Mouse (Mus musculus): ENCODE measurements around the gene Immp2l. TPM values are rescaled to one million over a fixed set of nuclear protein-coding genes. Genes with fewer than 3 reads are reported as not detected.

Immp2l gene
- polyA plus RNA-seq, 1 experiment: 9.6 TPM

DNA sequence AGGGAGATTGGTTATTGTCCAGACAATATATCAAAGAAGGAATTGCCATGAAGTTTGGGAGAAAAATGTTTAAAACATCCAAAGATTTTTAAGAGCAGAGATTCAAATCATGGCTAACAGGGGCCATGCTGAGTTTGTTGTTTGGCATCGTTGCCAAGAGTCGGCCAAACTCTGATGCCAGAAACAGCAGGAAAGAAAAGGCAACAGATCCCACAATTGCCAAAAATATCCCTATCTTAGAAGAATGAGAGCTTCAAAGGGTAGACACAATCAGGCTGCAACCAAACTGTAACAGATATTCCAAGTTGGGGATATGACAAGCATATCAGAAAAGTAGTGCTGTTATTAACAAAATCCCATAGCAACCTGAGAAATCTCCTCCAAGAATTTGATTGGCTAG, 686.7 kb downstream of the Immp2l start:
- no peak overlapping the region for H3K4me2 ChIP-seq (ENCODE audit: low read depth)
- TF ChIP-seq MAX (IDR thresholded peaks at IDR 0.05; ENCODE audit: low read depth) (no peak), E2F4 (IDR thresholded peaks at IDR 0.05; ENCODE audit: insufficient read depth) (no peak), SRF (IDR thresholded peaks at IDR 0.05; ENCODE audit: control insufficient read depth, insufficient read length, low read depth) (no peak), REST (IDR thresholded peaks at IDR 0.05; ENCODE audit: insufficient read depth, insufficient read length) (no peak)
- no peak overlapping the region for H3ac ChIP-seq (ENCODE audit: control insufficient read depth, insufficient read length)
- H3K27me3 ChIP-seq (ENCODE audit: control insufficient read depth, insufficient read depth, insufficient read length): no peaks in the 10 kb centered on the region
- H3K79me2 ChIP-seq (ENCODE audit: control insufficient read depth, insufficient read depth): no peaks in the 10 kb centered on the region
- H3K4me3 ChIP-seq: no peak overlapping the region
- no peaks in the 10 kb centered on the region for H3K36me3 ChIP-seq (ENCODE audit: control insufficient read depth, insufficient read depth)

DNA sequence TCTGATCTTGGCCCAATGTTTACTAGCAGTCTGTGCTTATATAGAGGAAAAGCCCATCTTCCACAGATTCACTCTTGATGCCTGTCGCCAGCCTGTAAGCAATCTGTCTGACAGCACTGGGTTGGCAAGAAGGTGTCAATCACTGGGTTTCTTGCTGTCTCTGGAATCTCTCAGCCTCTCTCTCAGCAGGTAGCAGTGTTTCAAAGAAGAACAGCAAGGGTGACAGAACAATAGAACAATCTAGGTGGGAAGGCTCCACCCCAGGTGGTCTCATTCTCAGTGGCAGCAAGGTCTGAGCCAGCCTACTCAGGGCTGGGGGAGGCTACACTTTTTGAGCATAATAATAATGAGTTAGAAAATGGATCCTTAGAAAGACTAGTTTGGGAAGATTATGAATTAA, 693.1 kb downstream of the Immp2l start:
- TF ChIP-seq MYOD1 (IDR thresholded peaks at IDR 0.05; ENCODE audit: control insufficient read depth in 1 of 3, insufficient read length in 2 of 3, low read depth in 2 of 3): no peak
- Histone ChIP-seq H3K4me2 (ENCODE audit: low read depth) (no peak overlapping the region), H3K4me3 (no peak overlapping the region), H3ac (ENCODE audit: control insufficient read depth, insufficient read length) (no peak overlapping the region), H3K27me3 (ENCODE audit: control insufficient read depth, insufficient read depth, insufficient read length) (no peaks in the 10 kb centered on the region), H3K36me3 (ENCODE audit: control insufficient read depth, insufficient read depth) (no peaks in the 10 kb centered on the region), H3K79me2 (ENCODE audit: control insufficient read depth, insufficient read depth) (no peaks in the 10 kb centered on the region)

DNA sequence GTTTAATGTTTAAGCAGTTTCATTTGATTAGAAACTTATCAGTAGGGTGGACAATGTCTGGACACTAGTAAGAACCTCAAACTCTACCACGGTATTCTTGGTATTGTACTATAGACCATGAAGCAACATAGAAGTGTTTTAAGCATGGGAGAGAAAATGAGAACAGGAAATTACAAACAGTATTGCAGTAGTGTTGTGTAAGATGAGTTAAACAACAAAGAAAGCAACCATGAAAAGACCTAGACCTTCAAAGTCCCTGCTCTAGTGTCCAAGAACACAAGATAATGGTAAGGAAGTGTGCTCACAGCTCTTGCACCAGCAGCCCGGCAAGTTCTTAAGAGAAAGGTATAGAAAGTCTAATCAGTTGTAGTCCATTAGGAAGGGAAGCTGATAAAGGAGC, 700.7 kb downstream of the Immp2l start:
- Histone ChIP-seq H3ac (ENCODE audit: control insufficient read depth, insufficient read length) (no peak overlapping the region), H3K4me3 (no peak overlapping the region), H3K27me3 (ENCODE audit: control insufficient read depth, insufficient read depth, insufficient read length) (no peaks in the 10 kb centered on the region), H3K36me3 (ENCODE audit: control insufficient read depth, insufficient read depth) (no peaks in the 10 kb centered on the region), H3K79me2 (ENCODE audit: control insufficient read depth, insufficient read depth) (no peaks in the 10 kb centered on the region), H3K4me2 (ENCODE audit: low read depth) (no peak overlapping the region)
- no peak for TF ChIP-seq POLR2AphosphoS2 (IDR thresholded peaks at IDR 0.05; ENCODE audit: insufficient read length, low read depth)
- no peak for TF ChIP-seq TCF12 (IDR thresholded peaks at IDR 0.05; ENCODE audit: insufficient read depth, poor library complexity, severe bottlenecking)
- TF ChIP-seq CEBPB (IDR thresholded peaks at IDR 0.05; ENCODE audit: insufficient read depth, poor library complexity, severe bottlenecking): no peak
- TF ChIP-seq USF1 (IDR thresholded peaks at IDR 0.05; ENCODE audit: low read depth): no peak
- no peak for TF ChIP-seq SRF (IDR thresholded peaks at IDR 0.05; ENCODE audit: control insufficient read depth, insufficient read length, low read depth)
- TF ChIP-seq POLR2A (IDR thresholded peaks at IDR 0.05; ENCODE audit: insufficient read length, low read depth): no peak
- TF ChIP-seq TCF3 (IDR thresholded peaks at IDR 0.05; ENCODE audit: insufficient read length, low read depth): no peak
- no peak for TF ChIP-seq MAX (IDR thresholded peaks at IDR 0.05; ENCODE audit: low read depth)
- TF ChIP-seq MYOG (IDR thresholded peaks at IDR 0.05; ENCODE audit: control insufficient read depth in 1 of 3, insufficient read depth in 1 of 3, insufficient read length in 2 of 3, low read depth in 2 of 3): no peak
- TF ChIP-seq REST (IDR thresholded peaks at IDR 0.05; ENCODE audit: insufficient read depth, insufficient read length): no peak
- TF ChIP-seq MYOD1 (IDR thresholded peaks at IDR 0.05; ENCODE audit: control insufficient read depth in 1 of 3, insufficient read length in 2 of 3, low read depth in 2 of 3): no peak
- TF ChIP-seq E2F4 (IDR thresholded peaks at IDR 0.05; ENCODE audit: insufficient read depth): no peak

DNA sequence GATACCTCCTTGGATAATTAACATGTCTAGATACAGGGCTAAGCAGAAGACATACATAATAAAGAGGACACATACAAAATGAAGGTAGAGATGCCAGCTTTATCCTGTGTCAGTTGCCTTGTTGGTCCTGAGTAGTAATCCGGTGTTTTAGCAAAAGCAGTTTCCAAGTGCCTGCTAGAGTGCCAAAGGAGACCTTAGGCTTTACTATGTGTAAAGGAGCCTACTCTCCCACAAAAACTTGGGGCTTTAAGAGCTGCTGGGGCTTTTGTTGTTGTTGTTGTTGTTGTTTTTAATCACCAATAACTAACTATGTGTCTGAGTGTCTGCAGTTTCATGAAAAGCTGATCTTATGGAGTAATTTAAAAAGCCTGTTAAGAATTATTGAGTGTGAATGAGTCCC, 702.8 kb downstream of the Immp2l start:
- TF ChIP-seq TCF12 (IDR thresholded peaks at IDR 0.05; ENCODE audit: insufficient read depth, poor library complexity, severe bottlenecking) (no peak), MYOD1 (IDR thresholded peaks at IDR 0.05; ENCODE audit: control insufficient read depth in 1 of 3, insufficient read length in 2 of 3, low read depth in 2 of 3) (no peak), POLR2A (IDR thresholded peaks at IDR 0.05; ENCODE audit: insufficient read length, low read depth) (no peak), POLR2AphosphoS2 (IDR thresholded peaks at IDR 0.05; ENCODE audit: insufficient read length, low read depth) (no peak), MAX (IDR thresholded peaks at IDR 0.05; ENCODE audit: low read depth) (no peak), MYOG (IDR thresholded peaks at IDR 0.05; ENCODE audit: control insufficient read depth in 1 of 3, insufficient read depth in 1 of 3, insufficient read length in 2 of 3, low read depth in 2 of 3) (no peak), CEBPB (IDR thresholded peaks at IDR 0.05; ENCODE audit: insufficient read depth, poor library complexity, severe bottlenecking) (no peak), SRF (IDR thresholded peaks at IDR 0.05; ENCODE audit: control insufficient read depth, insufficient read length, low read depth) (no peak), REST (IDR thresholded peaks at IDR 0.05; ENCODE audit: insufficient read depth, insufficient read length) (no peak), TCF3 (IDR thresholded peaks at IDR 0.05; ENCODE audit: insufficient read length, low read depth) (no peak), USF1 (IDR thresholded peaks at IDR 0.05; ENCODE audit: low read depth) (no peak), E2F4 (IDR thresholded peaks at IDR 0.05; ENCODE audit: insufficient read depth) (no peak)
- Histone ChIP-seq H3K4me3 (no peak overlapping the region), H3K79me2 (ENCODE audit: control insufficient read depth, insufficient read depth) (no peaks in the 10 kb centered on the region)

DNA sequence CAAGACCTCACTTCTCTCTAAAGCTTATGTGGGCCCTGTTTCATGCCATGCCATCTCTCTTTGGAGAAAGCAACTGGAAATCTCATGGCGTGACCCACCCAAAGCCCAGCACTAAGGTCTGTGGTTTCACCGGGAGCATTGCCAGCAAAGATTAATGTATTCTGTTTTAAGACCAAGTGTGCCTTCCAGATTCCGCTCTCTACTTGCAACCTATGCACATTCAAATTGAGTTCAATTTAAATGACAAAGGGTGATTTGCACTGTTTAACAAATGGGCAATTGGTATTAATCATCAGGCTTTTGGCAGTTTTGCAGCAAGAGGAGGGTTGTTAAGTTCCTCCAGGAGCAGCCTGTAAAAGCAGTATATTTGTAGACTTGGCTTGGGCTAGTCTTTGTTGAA, 703.3 kb downstream of the Immp2l start:
- H3K79me2 ChIP-seq (ENCODE audit: control insufficient read depth, insufficient read depth): no peaks in the 10 kb centered on the region
- H3K27me3 ChIP-seq (ENCODE audit: control insufficient read depth, insufficient read depth, insufficient read length): no peaks in the 10 kb centered on the region
- H3K4me2 ChIP-seq (ENCODE audit: low read depth): no peak overlapping the region
- H3ac ChIP-seq (ENCODE audit: control insufficient read depth, insufficient read length): no peak overlapping the region
- no peak for TF ChIP-seq TCF3 (IDR thresholded peaks at IDR 0.05; ENCODE audit: insufficient read length, low read depth)
- no peak for TF ChIP-seq TCF12 (IDR thresholded peaks at IDR 0.05; ENCODE audit: insufficient read depth, poor library complexity, severe bottlenecking)
- no peak for TF ChIP-seq MYOD1 (IDR thresholded peaks at IDR 0.05; ENCODE audit: control insufficient read depth in 1 of 3, insufficient read length in 2 of 3, low read depth in 2 of 3)
- no peak for TF ChIP-seq MYOG (IDR thresholded peaks at IDR 0.05; ENCODE audit: control insufficient read depth in 1 of 3, insufficient read depth in 1 of 3, insufficient read length in 2 of 3, low read depth in 2 of 3)
- TF ChIP-seq REST (IDR thresholded peaks at IDR 0.05; ENCODE audit: insufficient read depth, insufficient read length): no peak
- no peak for TF ChIP-seq SRF (IDR thresholded peaks at IDR 0.05; ENCODE audit: control insufficient read depth, insufficient read length, low read depth)
- TF ChIP-seq MAX (IDR thresholded peaks at IDR 0.05; ENCODE audit: low read depth): no peak
- no peak for TF ChIP-seq POLR2AphosphoS2 (IDR thresholded peaks at IDR 0.05; ENCODE audit: insufficient read length, low read depth)
- no peak for TF ChIP-seq E2F4 (IDR thresholded peaks at IDR 0.05; ENCODE audit: insufficient read depth)
- no peak for TF ChIP-seq USF1 (IDR thresholded peaks at IDR 0.05; ENCODE audit: low read depth)
- TF ChIP-seq POLR2A (IDR thresholded peaks at IDR 0.05; ENCODE audit: insufficient read length, low read depth): no peak
- no peak for TF ChIP-seq CEBPB (IDR thresholded peaks at IDR 0.05; ENCODE audit: insufficient read depth, poor library complexity, severe bottlenecking)
- no peaks in the 10 kb centered on the region for H3K36me3 ChIP-seq (ENCODE audit: control insufficient read depth, insufficient read depth)
- no peak overlapping the region for H3K4me3 ChIP-seq

More for the DNA sequence above, 702.8 kb downstream of the Immp2l start:
- no peaks in the 10 kb centered on the region for H3K27me3 ChIP-seq (ENCODE audit: control insufficient read depth, insufficient read depth, insufficient read length)
- H3ac ChIP-seq (ENCODE audit: control insufficient read depth, insufficient read length): no peak overlapping the region
- H3K4me2 ChIP-seq (ENCODE audit: low read depth): no peak overlapping the region
- H3K36me3 ChIP-seq (ENCODE audit: control insufficient read depth, insufficient read depth): no peaks in the 10 kb centered on the region

All from myocyte (in vitro differentiated cells).